Mouse (Mus musculus) lung, adult 2 months (tissue): ENCODE data around the gene Zbtb20. TPM values are rescaled to one million over a fixed set of nuclear protein-coding genes. Genes with fewer than 3 reads are reported as not detected.

ENCODE experiments used
- DNase-seq: peaks from one replicate; pipeline ENCODE4 v3.0.0; 2022
- H3K4me1 ChIP-seq: fragments of 200-500 bp; 2 replicates; pipeline ENCODE4 v1.6.1; 2011; ENCODE audit warnings: low read length; ENCODE audit not compliant: control insufficient read depth, insufficient read depth
- H3K4me3 ChIP-seq: fragments of 200-500 bp; replicated peaks from 2 replicates; pipeline ENCODE3; 2011; ENCODE audit warnings: low read depth, mild to moderate bottlenecking, control low read depth, low read length; ENCODE audit errors: extremely low read depth
- CTCF ChIP-seq: fragments of 200-500 bp; IDR thresholded peaks from 2 replicates; pipeline ENCODE4 v1.5.1; 2011; ENCODE audit warnings: mild to moderate bottlenecking, low read length, control low read depth; ENCODE audit not compliant: insufficient read depth
- POLR2A ChIP-seq: fragments of 200-500 bp; IDR thresholded peaks from 2 replicates; pipeline ENCODE4 v1.6.1; 2011; ENCODE audit warnings: low read depth, mild to moderate bottlenecking, control low read depth, low read length, borderline replicate concordance; ENCODE audit errors: extremely low read depth
- WGBS: fragments of 180-500 bp; shearing (Covaris S2); methylation state at CpG from one replicate; pipeline ENCODE4 v1.1.7; 2018; 5-methylcytosine and 5-hydroxymethylcytosine counted together
- polyA plus RNA-seq: library from polyadenylated mRNA; depleted of rRNA; stranded (reverse); fragments of >200 nt; gene quantifications from 2 replicates; pipeline ENCODE4 v1.2.3, GENCODE M21; 2012

The Zbtb20 gene
- polyA plus RNA-seq, 1 experiment, result 30.7 TPM

DNA sequence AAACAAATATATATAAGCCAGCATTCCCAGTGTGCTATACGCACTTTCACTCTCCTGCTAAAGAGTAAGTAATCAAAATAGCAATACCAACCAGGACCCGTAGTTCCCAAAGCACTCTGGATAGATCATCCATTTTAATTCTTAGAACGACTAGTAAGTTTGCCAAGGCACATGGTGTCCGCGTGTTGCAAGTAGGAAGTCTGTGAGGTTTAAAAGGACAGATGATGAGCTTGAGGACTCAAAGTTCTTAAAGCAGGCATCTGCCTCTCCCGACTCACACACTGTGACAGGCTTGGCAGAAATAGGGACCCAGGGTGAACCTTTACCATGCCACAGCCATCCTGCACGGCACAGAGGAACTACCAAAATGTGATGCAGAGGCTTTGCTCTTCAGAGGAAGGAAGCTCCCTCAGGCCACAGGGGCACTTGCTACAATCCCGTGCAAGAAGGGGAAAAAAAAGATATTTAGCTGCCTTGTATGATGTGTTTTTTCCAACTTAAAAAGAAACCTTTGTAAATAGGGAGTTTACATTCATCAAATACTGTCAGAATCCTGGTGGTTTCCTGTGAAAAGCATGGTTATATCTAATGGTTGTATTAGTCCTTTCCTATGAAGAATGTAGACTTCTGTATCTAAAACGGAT, 619.6 kb downstream of the Zbtb20 start:
- Histone ChIP-seq H3K4me1 (peaks cover 9% of the 10 kb centered on the region), H3K4me3 (no peak overlapping the region)
- WGBS, result 74% methylated on average over 9 of the region's 9 CpGs
- no peak for TF ChIP-seq CTCF
- TF ChIP-seq POLR2A, result no peak
- DNase-seq, result no peak

DNA sequence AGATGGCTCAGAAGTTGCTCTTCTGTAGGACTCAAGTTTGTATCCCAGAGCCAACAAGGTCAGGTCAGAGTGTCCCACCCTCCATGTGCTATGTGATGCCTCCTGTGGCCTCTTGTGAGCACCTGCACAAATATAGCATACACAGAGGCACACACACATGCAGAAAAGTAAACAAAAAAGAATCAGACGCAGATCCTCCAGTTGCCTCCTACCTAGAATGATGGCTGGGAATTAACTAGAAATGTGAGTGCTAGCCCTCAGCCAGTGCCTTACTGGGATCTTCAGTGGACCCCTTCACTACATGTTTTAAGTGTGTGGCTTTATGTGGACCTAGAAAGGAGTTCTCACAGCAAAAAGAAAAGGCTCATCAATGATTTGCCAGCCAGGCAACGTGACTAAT, 621.4 kb downstream of the Zbtb20 start:
- no peak for DNase-seq
- no peak for TF ChIP-seq CTCF
- TF ChIP-seq POLR2A, result no peak
- 70% methylated on average over 2 of the region's 2 CpGs for WGBS
- Histone ChIP-seq H3K4me3 (no peak overlapping the region), H3K4me1 (peaks cover 9% of the 10 kb centered on the region)

DNA sequence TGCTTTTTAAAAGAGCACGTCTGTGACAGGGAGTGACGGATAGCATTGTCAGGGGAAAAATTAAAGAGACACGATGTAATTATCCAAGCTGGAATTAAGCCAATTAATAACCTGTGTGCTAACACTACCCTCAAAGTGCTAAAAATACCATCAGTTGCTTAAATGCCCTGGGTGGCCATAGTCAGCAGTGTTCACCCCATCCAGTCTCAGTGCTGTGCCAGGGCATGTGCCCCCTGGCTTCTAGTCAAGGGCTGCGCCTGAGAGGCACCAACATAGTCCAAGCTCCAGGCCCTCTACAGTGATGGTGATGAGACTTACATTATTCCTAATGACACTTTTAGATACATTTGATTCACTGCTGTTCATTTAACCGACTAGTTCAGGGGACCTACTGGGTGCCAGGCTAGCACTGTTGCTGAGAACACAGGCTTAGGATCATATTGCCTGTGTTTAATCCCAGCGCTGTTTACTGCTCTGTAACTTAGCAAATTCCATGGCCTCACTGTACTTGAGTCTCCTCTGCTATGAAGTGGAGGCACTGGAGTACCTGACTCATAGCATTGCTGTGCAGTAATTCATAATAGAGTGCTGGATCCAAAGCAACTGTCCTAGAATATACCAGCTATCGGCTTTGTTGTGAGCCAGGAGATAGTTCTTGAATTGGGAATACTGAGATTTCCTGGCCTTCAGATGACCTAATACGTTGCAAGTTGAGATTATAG, 624.6 kb downstream of the Zbtb20 start:
- no peak for TF ChIP-seq POLR2A
- 0 out of 2 replicates have a peak, but pooled peaks have one; percentile 2 for TF ChIP-seq CTCF
- DNase-seq, result peak; percentile 37
- Histone ChIP-seq H3K4me1 (peaks cover 11% of the 10 kb centered on the region), H3K4me3 (no peak overlapping the region)
- 60% methylated on average over 8 of the region's 8 CpGs for WGBS

DNA sequence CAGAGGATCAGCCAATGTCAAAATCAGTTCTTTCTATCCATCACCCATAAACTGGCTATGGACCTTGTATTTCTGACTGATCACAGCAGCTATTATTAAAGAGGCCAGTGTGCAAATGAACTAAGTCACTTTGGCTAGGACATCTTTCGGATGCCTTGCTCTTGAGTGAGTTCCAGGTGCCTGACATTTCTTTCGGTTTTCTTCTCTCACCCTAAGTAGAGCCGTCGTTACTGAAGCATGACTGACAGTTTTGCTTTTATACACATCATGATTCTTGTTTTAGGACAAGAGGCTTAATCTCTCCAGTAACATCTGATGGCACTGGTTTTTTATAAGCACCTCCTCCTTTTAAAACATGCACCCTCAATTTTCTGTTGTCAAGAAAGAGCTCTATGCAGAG, 625.6 kb downstream of the Zbtb20 start:
- Histone ChIP-seq H3K4me1 (peaks cover 17% of the 10 kb centered on the region), H3K4me3 (no peak overlapping the region)
- TF ChIP-seq POLR2A (no peak), CTCF (no peak)
- no peak for DNase-seq
- 63% methylated on average over 4 of the region's 4 CpGs for WGBS

DNA sequence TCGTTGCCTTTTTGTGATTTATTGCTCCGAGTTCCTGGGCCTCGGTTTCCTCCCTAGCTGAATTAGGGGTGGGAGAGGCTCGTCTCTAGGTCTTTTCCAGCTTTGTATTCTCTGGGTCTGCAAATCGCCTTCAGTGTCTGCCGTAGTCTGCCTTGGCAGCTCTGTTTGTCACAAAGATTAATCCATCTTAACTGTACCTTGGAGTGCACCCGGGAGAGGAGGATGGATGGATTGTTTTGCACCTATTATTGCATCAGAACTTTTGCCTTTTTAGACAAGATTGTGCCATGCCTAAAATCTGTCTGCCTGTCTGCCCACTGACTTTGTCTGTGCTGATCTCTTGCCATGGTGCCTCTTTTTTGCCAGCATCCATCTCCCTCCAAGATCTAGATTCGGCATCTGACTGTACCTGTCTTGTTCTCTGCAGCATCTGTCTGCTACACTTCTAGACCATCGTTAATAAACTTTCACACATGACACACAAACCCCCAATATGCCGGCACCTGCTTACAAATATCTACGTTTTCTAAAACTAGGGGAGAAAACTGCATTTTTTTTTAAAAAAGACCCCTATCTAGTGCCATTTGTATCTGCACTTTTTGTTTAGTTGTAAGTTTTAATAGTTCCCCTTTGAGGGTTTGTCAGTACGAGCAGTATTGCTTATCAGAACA, 626.8 kb downstream of the Zbtb20 start:
- Histone ChIP-seq H3K4me1 (peaks cover 17% of the 10 kb centered on the region), H3K4me3 (no peak overlapping the region)
- no peak for DNase-seq
- no peak for TF ChIP-seq CTCF
- TF ChIP-seq POLR2A, result no peak
- WGBS, result 64% methylated on average over 12 of the region's 12 CpGs

DNA sequence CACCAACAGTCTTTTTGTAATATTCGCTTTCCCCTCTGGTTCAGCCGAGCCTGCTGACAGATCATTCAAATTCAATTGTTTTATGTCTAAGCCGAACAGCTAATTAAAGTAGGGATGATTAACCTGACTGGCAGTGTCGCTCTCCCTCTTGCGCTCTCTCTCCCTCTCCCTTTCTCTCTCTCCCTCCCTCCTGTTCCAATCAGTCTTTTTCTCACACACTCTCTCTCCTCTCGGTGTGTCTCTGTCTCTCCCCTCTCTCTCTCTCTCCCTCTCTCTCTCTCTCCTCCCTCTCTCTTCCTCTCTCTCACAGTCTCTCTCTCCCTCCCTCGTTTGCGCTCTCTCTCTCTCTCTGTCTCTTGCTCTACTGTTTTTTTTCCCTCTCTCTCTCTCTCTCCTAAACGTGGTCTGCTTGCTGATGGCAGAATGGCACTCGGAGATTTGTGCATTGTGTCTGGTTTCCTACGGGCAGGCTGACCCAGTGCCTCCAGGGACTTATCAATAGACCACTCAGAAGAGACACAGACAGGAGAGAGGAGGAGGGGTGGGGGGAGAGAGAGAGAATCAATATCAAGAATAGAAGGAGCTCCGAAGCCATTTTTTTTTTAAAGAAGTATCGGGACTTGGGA, 627.4 kb downstream of the Zbtb20 start:
- TF ChIP-seq POLR2A (no peak), CTCF (no peak)
- peaks cover 17% of the 10 kb centered on the region for H3K4me1 ChIP-seq
- DNase-seq, result no peak
- WGBS, result 17% methylated on average over 13 of the region's 13 CpGs
- H3K4me3 ChIP-seq, result peak overlapping the region; percentile 1

DNA sequence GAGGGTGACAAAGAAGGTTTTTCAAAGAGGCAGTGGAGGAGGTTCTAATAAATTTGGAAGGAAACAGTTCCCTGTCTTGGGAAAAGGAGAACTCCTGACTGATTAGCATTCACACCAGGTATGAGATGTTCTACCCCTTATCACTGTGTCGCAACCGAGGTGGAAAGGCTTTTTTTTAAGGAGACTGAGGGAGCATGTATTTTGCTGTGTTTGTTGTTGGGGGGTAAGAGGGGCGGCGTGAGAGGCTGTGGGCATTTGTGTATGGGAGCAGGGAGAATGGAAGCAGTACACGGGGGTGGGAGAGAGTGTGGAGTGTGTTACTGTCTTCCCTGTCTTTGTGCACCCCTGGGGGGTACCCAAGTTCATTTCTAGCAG, 627.9 kb downstream of the Zbtb20 start:
- Histone ChIP-seq H3K4me3 (peak overlapping the region; percentile 41), H3K4me1 (peaks cover 17% of the 10 kb centered on the region)
- 4% methylated on average over 5 of the region's 5 CpGs for WGBS
- TF ChIP-seq POLR2A (no peak), CTCF (no peak)
- no peak for DNase-seq

DNA sequence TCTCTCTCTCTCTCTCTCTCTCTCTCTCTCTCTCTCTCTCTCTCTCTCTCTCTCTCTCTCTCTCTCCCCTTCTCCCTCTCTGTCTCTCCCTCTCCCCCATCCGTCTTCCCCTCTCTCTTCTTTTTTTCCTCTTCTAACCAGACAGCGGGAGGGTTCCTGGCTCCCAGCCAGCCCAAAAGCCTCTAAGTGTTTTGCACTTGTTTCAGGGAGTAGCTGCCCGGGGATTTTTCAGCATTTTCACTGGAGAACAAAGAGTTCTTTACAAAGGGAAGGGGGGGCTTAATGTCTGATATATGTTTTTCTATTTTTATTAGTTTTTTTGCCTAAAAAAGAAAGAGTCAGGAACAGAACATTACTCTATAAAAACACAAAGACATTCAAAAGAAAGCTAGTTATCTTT, 628.5 kb downstream of the Zbtb20 start:
- Histone ChIP-seq H3K4me3 (no peak overlapping the region), H3K4me1 (peaks cover 15% of the 10 kb centered on the region)
- peak; percentile 46 for DNase-seq
- WGBS, result 5% methylated on average over 3 of the region's 3 CpGs
- TF ChIP-seq CTCF, result no peak
- TF ChIP-seq POLR2A, result no peak

DNA sequence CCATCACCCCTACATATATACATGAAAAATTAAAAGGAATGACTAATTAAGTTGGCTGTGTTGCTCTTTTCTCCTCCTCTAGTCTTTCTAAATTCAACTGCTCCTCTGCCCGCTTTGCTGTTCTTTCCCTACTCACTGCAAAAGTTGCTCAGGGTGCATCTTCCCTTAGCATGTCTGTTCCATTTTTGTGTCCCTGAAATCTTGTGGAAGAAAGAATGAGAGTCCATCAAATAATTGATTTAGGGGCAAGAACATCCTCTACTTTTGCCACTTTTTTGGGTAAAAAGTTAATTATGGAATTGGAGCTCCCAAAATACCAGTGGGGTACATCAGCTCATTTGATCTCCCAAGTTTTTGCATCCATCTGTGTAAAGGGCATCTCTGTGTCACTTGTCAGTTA, 628.9 kb downstream of the Zbtb20 start:
- 66% methylated on average over 1 of the region's 1 CpGs for WGBS
- H3K4me1 ChIP-seq, result peaks cover 15% of the 10 kb centered on the region
- no peak overlapping the region for H3K4me3 ChIP-seq
- DNase-seq, result no peak
- TF ChIP-seq CTCF (no peak), POLR2A (no peak)
